Mouse (Mus musculus) cerebellum, adult 2 months (tissue): Measurements from ENCODE around the gene 1500009L16Rik.

Source experiments
- CTCF ChIP-seq: fragments of 200-500 bp; IDR thresholded peaks from 2 replicates; pipeline ENCODE4 v1.5.1; 2011; ENCODE audit warnings: low read depth, mild to moderate bottlenecking, control low read depth, low read length, moderate library complexity, borderline replicate concordance; ENCODE audit not compliant: insufficient read depth
- POLR2A ChIP-seq: fragments of 200-500 bp; IDR thresholded peaks from 2 replicates; pipeline ENCODE4 v1.6.1; 2011; ENCODE audit warnings: low read length, control low read depth, borderline replicate concordance; ENCODE audit not compliant: insufficient read depth

- TF ChIP-seq CTCF (peak; percentile 90), POLR2A (no peak)
Observed at GRCm38 (mm10) chr10:83729492-83729891, 6.8 kb downstream of the 1500009L16Rik start.
